Mouse (Mus musculus) lung, postnatal 0 days (tissue): ENCODE measurements around the gene Ctxn1. TPM values are rescaled to one million over a fixed set of nuclear protein-coding genes. Genes with fewer than 3 reads are reported as not detected.

ENCODE experiments used
- ATAC-seq: fragments of 200-750 bp; cut with Nextera tagmentation; 2 replicates; pipeline ENCODE4 v1.8.0; 2017; ENCODE audit warnings: moderate library complexity
- DNase-seq: peaks from one replicate; pipeline ENCODE4 v3.0.0-alpha.2; 2016; ENCODE audit warnings: low spot score
- H3K27ac ChIP-seq: fragments of 300-500 bp; sonication (generic); 2 replicates; pipeline ENCODE4 v1.5.1; 2014; ENCODE audit warnings: antibody characterized with exemption, mild to moderate bottlenecking, low read length, mixed read lengths
- H3K27me3 ChIP-seq: fragments of 300-500 bp; sonication (generic); replicated peaks from 2 replicates; pipeline ENCODE4 v1.6.1; 2014; ENCODE audit warnings: low read length, mixed read lengths; ENCODE audit not compliant: insufficient read depth
- H3K36me3 ChIP-seq: fragments of 300-500 bp; sonication (generic); 2 replicates; pipeline ENCODE4 v1.6.1; 2014; ENCODE audit warnings: low read length, mixed read lengths; ENCODE audit not compliant: insufficient read depth
- H3K4me1 ChIP-seq: fragments of 300-500 bp; sonication (generic); 2 replicates; pipeline ENCODE4 v1.6.1; 2014; ENCODE audit warnings: antibody characterized with exemption, low read depth, low read length, mixed read lengths; ENCODE audit not compliant: insufficient read depth
- H3K4me2 ChIP-seq: fragments of 300-500 bp; sonication (generic); replicated peaks from 2 replicates; pipeline ENCODE4 v1.6.1; 2014; ENCODE audit warnings: low read depth, mild to moderate bottlenecking, low read length, moderate library complexity, mixed read lengths
- H3K4me3 ChIP-seq: fragments of 300-500 bp; sonication (generic); 2 replicates; pipeline ENCODE4 v1.5.1; 2014; ENCODE audit warnings: low read depth, low read length
- H3K9ac ChIP-seq: fragments of 300-500 bp; sonication (generic); replicated peaks from 2 replicates; pipeline ENCODE4 v1.6.1; 2014; ENCODE audit warnings: low read depth, mild to moderate bottlenecking
- H3K9me3 ChIP-seq: fragments of 300-500 bp; sonication (generic); 2 replicates; pipeline ENCODE4 v1.6.1; 2016; ENCODE audit warnings: low read length, mixed read lengths
- CTCF ChIP-seq: IDR thresholded peaks from 2 replicates; pipeline ENCODE4 v1.5.1; 2016; ENCODE audit warnings: antibody characterized with exemption, mild to moderate bottlenecking
- EP300 ChIP-seq: IDR thresholded peaks from 2 replicates; pipeline ENCODE4 v1.6.1; 2016; ENCODE audit warnings: antibody characterized with exemption, mild to moderate bottlenecking, control low read depth
- WGBS: fragments of 180-500 bp; shearing (Covaris S2); extraction: QIAGEN DNeasy Blood & Tissue Kit; methylation state at CpG from one replicate; pipeline ENCODE4 v1.1.7; 2014; 5-methylcytosine and 5-hydroxymethylcytosine counted together
- polyA plus RNA-seq: library from polyadenylated mRNA; unstranded; fragments of >200 nt; fragmentation: Nextera tagmentation; extraction: Ambion mirVana; gene quantifications from 2 replicates; pipeline ENCODE4 v1.2.1, GENCODE M21; 2015

Ctxn1 gene
- polyA plus RNA-seq, 1 experiment from 2014 or later, result 35.1 TPM

DNA sequence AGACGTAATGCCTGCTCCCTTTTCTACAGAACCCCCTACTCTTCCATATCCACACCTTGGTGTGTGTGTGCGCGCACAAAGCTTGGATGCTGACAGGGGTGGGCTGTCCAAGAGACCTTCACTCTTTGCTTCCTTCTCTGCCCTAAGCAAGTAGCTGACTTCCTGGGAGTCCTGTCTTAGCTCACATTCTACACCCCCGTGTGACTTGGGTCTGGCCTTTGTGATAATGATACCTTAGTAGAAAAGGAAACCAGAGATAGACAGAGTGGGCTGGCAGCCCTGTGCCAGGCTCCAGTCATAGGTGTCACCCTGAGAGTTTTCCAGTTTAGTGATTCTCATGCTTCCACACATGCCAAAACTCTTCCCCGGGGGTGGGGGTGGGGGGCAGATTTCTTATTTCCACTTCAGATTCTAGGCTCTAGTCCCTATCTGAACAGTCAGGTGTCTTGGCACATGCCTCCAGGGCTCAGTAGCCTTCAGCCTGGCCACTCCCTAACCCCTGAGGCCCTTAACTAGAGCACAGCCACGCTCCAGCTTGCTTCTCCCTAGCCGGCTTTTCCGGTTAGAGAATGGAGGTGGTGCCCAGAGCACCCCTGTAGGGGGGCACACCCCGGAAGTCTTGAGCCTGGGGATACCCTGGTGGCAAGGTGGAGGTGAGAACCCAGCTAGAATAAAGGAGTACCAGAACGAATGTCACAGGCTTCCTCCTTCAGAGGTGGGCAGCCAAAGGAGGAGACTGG, 28.3 kb downstream of the Ctxn1 start:
- Histone ChIP-seq H3K4me2 (0 out of 2 replicates have a peak overlapping the region, but pooled peaks have one; percentile 21), H3K36me3 (no peaks in the 10 kb centered on the region), H3K4me1 (no peaks in the 10 kb centered on the region), H3K27me3 (no peaks in the 10 kb centered on the region), H3K9me3 (no peaks in the 10 kb centered on the region), H3K9ac (no peak overlapping the region), H3K27ac (peak overlapping the region; percentile 70), H3K4me3 (no peak overlapping the region)
- ATAC-seq, result peak; percentile 87
- TF ChIP-seq CTCF, result no peak
- TF ChIP-seq EP300, result no peak
- DNase-seq, result peak; percentile 82
- 43% methylated on average over 10 of the region's 10 CpGs for WGBS

DNA sequence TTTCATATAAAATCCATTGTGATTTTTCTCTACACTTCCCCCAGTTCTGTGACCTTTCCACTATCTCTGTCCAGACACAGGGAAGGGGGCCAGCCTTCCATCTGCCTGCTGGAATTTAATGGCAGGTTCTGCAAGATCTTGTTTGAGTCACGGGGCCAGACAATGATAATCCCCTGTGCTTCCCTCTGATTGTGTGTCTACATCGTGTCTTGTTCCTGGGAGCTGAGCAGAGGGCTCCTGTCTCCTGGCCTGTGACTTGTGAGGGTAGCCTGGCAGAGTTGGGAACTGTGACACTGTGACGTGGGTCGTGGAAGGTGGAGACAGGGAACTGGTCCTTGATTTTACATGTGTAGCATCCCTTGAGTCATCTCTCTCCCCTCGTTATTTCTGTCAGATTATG, 29.3 kb downstream of the Ctxn1 start:
- H3K4me3 ChIP-seq, result no peak overlapping the region
- no peaks in the 10 kb centered on the region for H3K9me3 ChIP-seq
- H3K27ac ChIP-seq, result no peak overlapping the region
- H3K4me2 ChIP-seq, result no peak overlapping the region
- no peaks in the 10 kb centered on the region for H3K4me1 ChIP-seq
- H3K36me3 ChIP-seq, result no peaks in the 10 kb centered on the region
- WGBS, result 80% methylated on average over 5 of the region's 5 CpGs
- TF ChIP-seq EP300 (no peak), CTCF (no peak)
- no peak overlapping the region for H3K9ac ChIP-seq
- no peaks in the 10 kb centered on the region for H3K27me3 ChIP-seq
- DNase-seq, result no peak
- no peak for ATAC-seq

DNA sequence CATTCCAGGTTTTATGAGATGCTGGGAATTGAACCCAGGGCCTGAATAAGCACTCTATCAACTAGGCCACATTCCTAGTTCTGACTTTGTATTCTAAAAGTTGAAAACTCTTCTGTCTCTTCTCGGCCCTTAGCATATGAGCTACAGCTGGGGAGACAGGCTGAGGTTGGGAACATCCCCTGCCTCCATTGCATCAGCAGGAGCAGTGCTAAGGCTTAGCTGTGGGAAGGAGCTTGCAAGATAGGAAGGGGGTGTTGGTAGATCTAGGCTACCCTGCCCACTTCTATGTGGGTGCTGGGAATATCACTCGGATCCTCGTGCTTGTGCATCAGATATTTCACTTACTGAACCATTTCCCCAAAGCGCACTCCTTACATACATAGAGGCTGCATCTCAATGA, 31.2 kb downstream of the Ctxn1 start:
- no peak overlapping the region for H3K9ac ChIP-seq
- 95% methylated on average over 4 of the region's 4 CpGs for WGBS
- ATAC-seq (no peak), DNase-seq (no peak)
- H3K4me3 ChIP-seq, result no peak overlapping the region
- no peaks in the 10 kb centered on the region for H3K9me3 ChIP-seq
- H3K27ac ChIP-seq, result no peak overlapping the region
- no peak for TF ChIP-seq EP300
- no peak for TF ChIP-seq CTCF
- no peaks in the 10 kb centered on the region for H3K4me1 ChIP-seq
- H3K36me3 ChIP-seq, result no peaks in the 10 kb centered on the region
- no peaks in the 10 kb centered on the region for H3K27me3 ChIP-seq
- H3K4me2 ChIP-seq, result no peak overlapping the region

DNA sequence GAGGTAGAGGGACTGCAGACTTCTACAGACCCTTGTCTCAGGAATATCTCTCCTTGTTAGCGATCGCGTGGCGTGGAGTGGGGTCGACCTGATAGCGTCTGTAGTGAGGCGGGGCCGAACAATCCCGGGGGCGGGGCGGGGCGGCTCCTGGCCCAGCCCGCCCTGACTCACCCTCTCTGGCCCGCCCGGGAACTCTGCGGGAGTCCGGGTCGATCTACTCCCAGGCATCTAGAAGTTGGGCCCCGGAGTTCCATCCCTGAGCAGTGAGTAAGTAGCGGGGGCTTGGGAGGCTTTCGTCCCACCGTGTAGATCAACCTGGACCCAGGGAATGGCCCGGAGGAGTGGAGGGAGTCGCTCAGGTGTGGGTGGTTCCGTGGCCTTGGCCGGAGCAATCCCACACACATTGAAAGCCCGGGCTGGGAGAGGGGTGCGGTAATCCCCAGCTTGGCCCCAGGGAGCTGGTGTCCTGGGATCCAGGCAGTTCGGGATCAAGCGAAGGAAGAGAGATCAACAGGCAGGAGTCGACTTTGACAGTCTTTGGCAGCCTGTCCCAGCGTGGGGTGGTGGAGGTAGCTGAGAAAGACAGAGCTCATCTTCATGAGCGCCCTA, 32.2 kb downstream of the Ctxn1 start, which contains the start of gene Lrrc8e:
Gene Lrrc8e (plus strand): TSS at position 89 of the 609 bp plus-strand sequence.
- H3K27me3 ChIP-seq, result no peaks in the 10 kb centered on the region
- TF ChIP-seq EP300 (no peak), CTCF (no peak)

DNA sequence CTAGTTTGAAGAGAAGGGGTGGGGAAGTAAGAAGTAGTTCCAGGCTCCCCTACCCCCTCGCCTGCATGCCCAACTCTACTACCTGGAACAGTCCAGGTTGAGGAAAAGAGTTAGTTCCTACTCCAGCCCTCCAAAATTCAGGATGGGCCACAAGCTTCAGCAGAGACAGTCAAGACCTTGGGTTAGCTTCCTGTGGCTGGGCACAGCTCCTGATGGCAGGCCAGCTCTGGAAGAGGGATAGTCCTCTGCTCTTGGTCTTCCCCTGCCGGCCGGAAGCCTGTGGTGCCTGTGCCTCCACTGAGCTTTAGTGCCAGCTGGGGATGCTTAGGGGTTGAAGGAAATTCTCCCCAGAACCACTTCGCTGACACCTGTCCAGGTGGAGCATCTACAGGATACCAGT, 32.8 kb downstream of the Ctxn1 start:
- Histone ChIP-seq H3K4me1 (no peaks in the 10 kb centered on the region), H3K4me2 (peak overlapping the region; percentile 63), H3K9me3 (no peaks in the 10 kb centered on the region), H3K9ac (peak overlapping the region; percentile 46; the same call in 1 of the 2 replicates), H3K27ac (no peak overlapping the region), H3K36me3 (no peaks in the 10 kb centered on the region), H3K27me3 (no peaks in the 10 kb centered on the region), H3K4me3 (peak overlapping the region; percentile 35)
- ATAC-seq, result peak; percentile 41
- 18% methylated on average over 4 of the region's 4 CpGs for WGBS
- TF ChIP-seq EP300 (no peak), CTCF (peak; percentile 38)
- no peak for DNase-seq

More for the DNA sequence above, 32.2 kb downstream of the Ctxn1 start, which contains the start of gene Lrrc8e:
- Histone ChIP-seq H3K4me3 (peak within 1 kb of the TSS; percentile 35), H3K9me3 (no peaks in the 10 kb centered on the region), H3K36me3 (no peaks in the 10 kb centered on the region), H3K4me1 (no peaks in the 10 kb centered on the region), H3K4me2 (peak within 1 kb of the TSS; percentile 63), H3K9ac (peak within 1 kb of the TSS; percentile 46), H3K27ac (no peak within 1 kb of the TSS)
- WGBS, result 5% methylated on average over 33 of the region's 33 CpGs
- ATAC-seq (peak; percentile 86), DNase-seq (peak; percentile 61)

DNA sequence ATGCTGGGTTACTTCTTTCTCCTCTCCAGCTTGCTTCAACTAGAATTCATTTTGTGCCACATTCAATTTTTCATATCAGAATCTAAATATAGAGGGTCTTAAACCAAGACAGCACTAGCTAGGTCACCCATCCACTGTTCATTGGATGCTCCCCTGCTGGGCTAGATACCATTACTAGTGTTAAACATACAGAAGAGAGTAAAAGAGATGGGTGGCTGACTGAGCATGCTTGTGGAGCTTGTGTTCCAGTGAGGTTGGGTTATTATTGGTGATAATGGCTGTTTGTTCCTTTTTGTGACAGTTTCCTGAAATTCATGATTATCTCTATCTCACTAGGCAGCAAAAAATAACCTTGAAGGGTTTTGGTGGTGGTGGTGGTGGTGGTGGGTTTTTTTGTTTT, 37.0 kb downstream of the Ctxn1 start:
- no peak overlapping the region for H3K27ac ChIP-seq
- peaks cover under 1% of the 10 kb centered on the region; the same call in 1 of the 2 replicates for H3K4me1 ChIP-seq
- TF ChIP-seq EP300 (no peak), CTCF (no peak)
- ATAC-seq (no peak), DNase-seq (no peak)
- no peaks in the 10 kb centered on the region for H3K36me3 ChIP-seq
- H3K4me3 ChIP-seq, result no peak overlapping the region
- 0 out of 2 replicates have a peak, but pooled peaks cover under 1% of the 10 kb centered on the region for H3K27me3 ChIP-seq
- H3K9ac ChIP-seq, result no peak overlapping the region
- H3K9me3 ChIP-seq, result no peaks in the 10 kb centered on the region
- no peak overlapping the region for H3K4me2 ChIP-seq
